Mouse (Mus musculus) layer of hippocampus, postnatal 14 days (tissue): ENCODE data around the gene Capn7. TPM values are rescaled to one million over a fixed set of nuclear protein-coding genes. Genes with fewer than 3 reads are reported as not detected.

Experiments
- DNase-seq, 2 experiments: peaks; one replicate each; pipeline ENCODE4 v3.0.0; 2021 to 2022; ENCODE audit warnings: low spot score in 2 of 2, mixed read lengths in 1 of 2
- long read RNA-seq, 2 experiments: library from polyadenylated mRNA; stranded (forward); transcript quantifications; one replicate each; pipeline ENCODE4 v2.0.0; 2021
- total RNA-seq, 2 experiments: library from RNA; stranded (reverse); gene quantifications; 2 replicates each; pipeline ENCODE4 v1.2.3; 2021

The Capn7 gene
- total RNA-seq, result 10 to 100 TPM; 36.6 to 41.0 TPM
- long read RNA-seq, experiment 1, full-length matches to known transcripts, result 18 of 30 reads
- long read RNA-seq, experiment 1, partial matches to known transcripts, result 0 of 30 reads
- long read RNA-seq, experiment 1, other reads (novel, unspliced or antisense), result 12 of 30 reads
- long read RNA-seq, experiment 2, transcript Capn7-201 (21 exons, 3,648 nt), result major isoform, 24 of 38 reads
- long read RNA-seq, experiment 2, partial matches to known transcripts, result 6 of 38 reads
- long read RNA-seq, experiment 2, other reads (novel, unspliced or antisense), result 8 of 38 reads

- peak; percentile 97 to 98 for DNase-seq
These were observed at the start of gene Capn7 for GRCm38 (mm10) chr14:31336369-31337155. Gene Capn7 (plus strand): TSS chr14:31336638.

GRCm38 (mm10) chr14:31313192-31313591, 23.2 kb upstream of the Capn7 start:
- no peak for DNase-seq

- no peak for DNase-seq
These were observed 19.8 kb upstream of the Capn7 start for GRCm38 (mm10) chr14:31316613-31317012.

GRCm38 (mm10) chr14:31317754-31318153, 18.7 kb upstream of the Capn7 start:
- DNase-seq, result no peak

- DNase-seq, result no peak
These were observed 16.9 kb upstream of the Capn7 start for GRCm38 (mm10) chr14:31319546-31319945.

GRCm38 (mm10) chr14:31321181-31321580, 15.3 kb upstream of the Capn7 start:
- DNase-seq, result no peak

- no peak for DNase-seq
These were observed 14.2 kb upstream of the Capn7 start for GRCm38 (mm10) chr14:31322191-31322590.

GRCm38 (mm10) chr14:31323189-31323588, 13.2 kb upstream of the Capn7 start:
- no peak for DNase-seq

GRCm38 (mm10) chr14:31323849-31324792, 12.3 kb upstream of the Capn7 start, which contains the start of gene Dnah1:
Gene Dnah1 (minus strand): TSS chr14:31323896.
- peak; percentile 6 to 15 for DNase-seq

GRCm38 (mm10) chr14:31324851-31325250, 11.6 kb upstream of the Capn7 start:
- DNase-seq, result no peak

GRCm38 (mm10) chr14:31325551-31325950, 10.9 kb upstream of the Capn7 start:
- no peak for DNase-seq

- DNase-seq, result no peak
These were observed 9.7 kb upstream of the Capn7 start for GRCm38 (mm10) chr14:31326770-31327169.

GRCm38 (mm10) chr14:31327196-31327595, 9.2 kb upstream of the Capn7 start:
- DNase-seq, result no peak

GRCm38 (mm10) chr14:31327681-31328080, 8.8 kb upstream of the Capn7 start:
- peak in 1 of 2 experiments; percentile 10 for DNase-seq

- no peak for DNase-seq
These were observed 6.7 kb upstream of the Capn7 start for GRCm38 (mm10) chr14:31329741-31330140.

- no peak for DNase-seq
These were observed 5.5 kb upstream of the Capn7 start for GRCm38 (mm10) chr14:31330957-31331356.

GRCm38 (mm10) chr14:31335765-31336164, 673 bp upstream of the Capn7 start:
- DNase-seq, result peak; percentile 13 to 28

- no peak for DNase-seq
These were observed 968 bp downstream of the Capn7 start for GRCm38 (mm10) chr14:31337406-31337805.

- DNase-seq, result no peak
These were observed 1.5 kb downstream of the Capn7 start for GRCm38 (mm10) chr14:31337947-31338346.

- no peak for DNase-seq
These were observed 6.8 kb downstream of the Capn7 start for GRCm38 (mm10) chr14:31343241-31343640.

GRCm38 (mm10) chr14:31345367-31345766, 8.9 kb downstream of the Capn7 start:
- no peak for DNase-seq
